8 mouse cellular contexts compared by ENCODE assay signal in genomic region chr9:21239465-21239848, GRCm38 (mm10). TPM values are rescaled to one million over a fixed set of nuclear protein-coding genes. Genes with fewer than 3 reads are reported as not detected.
DNase-seq lines count a peak whose midpoint lies in the region; ATAC-seq and TF ChIP-seq lines count a peak whose summit lies in the region.

No protein-coding gene starts in this region.

- DNase-seq in kidney, postnatal 36 days: no peak
- DNase-seq in hindbrain, embryonic 11.5 days (ENCODE audit: low spot score): no peak
- DNase-seq in adrenal gland, adult 18-20 months (ENCODE audit: low spot score in 2 of 2): no peak
- no peak for DNase-seq in thymus, postnatal 10 days (ENCODE audit: low spot score in 2 of 2)
- DNase-seq in adrenal gland, adult (ENCODE audit: inconsistent age in 2 of 2, low spot score in 1 of 2): no peak

- peak overlapping the region; percentile 76 for H3K4me3 ChIP-seq in kidney, embryonic 14.5 days (ENCODE audit: low read length)
- H3K4me3 ChIP-seq in bone marrow macrophage, adult 2 months (ENCODE audit: insufficient read depth, low read length): peak overlapping the region; percentile 82
- peak overlapping the region; percentile 91 for H3K4me3 ChIP-seq in hindbrain, embryonic 11.5 days (ENCODE audit: low read depth, low read length)
- H3K4me3 ChIP-seq in midbrain, embryonic 13.5 days (replicated peaks): peak overlapping the region; percentile 91

- H3K27me3 ChIP-seq in kidney, embryonic 14.5 days (ENCODE audit: control insufficient read depth, insufficient read depth, low read length): peaks cover 18% of the 10 kb centered on the region
- H3K27me3 ChIP-seq in hindbrain, embryonic 11.5 days (ENCODE audit: control insufficient read depth, insufficient read depth, low read length): peaks cover 25% of the 10 kb centered on the region
- peaks cover 38% of the 10 kb centered on the region for H3K27me3 ChIP-seq in midbrain, embryonic 13.5 days

- H3K4me1 ChIP-seq in kidney, embryonic 14.5 days (ENCODE audit: control insufficient read depth, insufficient read depth, low read length): peaks cover 22% of the 10 kb centered on the region
- peaks cover 16% of the 10 kb centered on the region for H3K4me1 ChIP-seq in bone marrow macrophage, adult 2 months (ENCODE audit: control insufficient read depth, insufficient read depth, low read length)
- peaks cover 10% of the 10 kb centered on the region for H3K4me1 ChIP-seq in hindbrain, embryonic 11.5 days (replicated peaks; ENCODE audit: control insufficient read depth, insufficient read depth, low read length)
- H3K4me1 ChIP-seq in midbrain, embryonic 13.5 days (replicated peaks): peaks cover 35% of the 10 kb centered on the region

- peaks cover 3% of the 10 kb centered on the region; the same call in 1 of the 2 replicates for H3K9me3 ChIP-seq in kidney, embryonic 14.5 days (ENCODE audit: control insufficient read depth, low read length)
- no peaks in the 10 kb centered on the region for H3K9me3 ChIP-seq in hindbrain, embryonic 11.5 days (ENCODE audit: control insufficient read depth, low read length)
- no peaks in the 10 kb centered on the region for H3K9me3 ChIP-seq in midbrain, embryonic 13.5 days

- WGBS in kidney, embryonic 14.5 days: 38% methylated on average over 4 of the region's 4 CpGs
- 45% methylated on average over 4 of the region's 4 CpGs for WGBS in hindbrain, embryonic 11.5 days
- WGBS in midbrain, embryonic 13.5 days: 41% methylated on average over 4 of the region's 4 CpGs

- no peak for TF ChIP-seq POLR2A in bone marrow macrophage, adult 2 months (IDR thresholded peaks at IDR 0.05; ENCODE audit: borderline replicate concordance, low read depth, low read length)

- no peak for TF ChIP-seq CTCF in bone marrow macrophage, adult 2 months (IDR thresholded peaks at IDR 0.05; ENCODE audit: low read depth, low read length)

- H3K4me2 ChIP-seq in kidney, embryonic 14.5 days (replicated peaks; ENCODE audit: low read depth, low read length): peak overlapping the region; percentile 68
- peak overlapping the region; percentile 68 for H3K4me2 ChIP-seq in hindbrain, embryonic 11.5 days (replicated peaks; ENCODE audit: low read depth, low read length)
- peak overlapping the region; percentile 81 for H3K4me2 ChIP-seq in midbrain, embryonic 13.5 days (replicated peaks)

- peak overlapping the region; percentile 90; the same call in 1 of the 2 replicates for H3K27ac ChIP-seq in kidney, embryonic 14.5 days (ENCODE audit: low read depth, low read length)
- H3K27ac ChIP-seq in bone marrow macrophage, adult 2 months (ENCODE audit: insufficient read depth, low read depth, low read length): no peak overlapping the region
- H3K27ac ChIP-seq in hindbrain, embryonic 11.5 days (ENCODE audit: low read depth, low read length): no peak overlapping the region
- peak overlapping the region; percentile 89; the same call in 1 of the 2 replicates for H3K27ac ChIP-seq in midbrain, embryonic 13.5 days

- peaks cover 11% of the 10 kb centered on the region for H3K36me3 ChIP-seq in kidney, embryonic 14.5 days (ENCODE audit: control insufficient read depth, insufficient read depth, low read length)
- no peaks in the 10 kb centered on the region for H3K36me3 ChIP-seq in hindbrain, embryonic 11.5 days (ENCODE audit: control insufficient read depth, insufficient read depth, low read length)
- peaks cover 10% of the 10 kb centered on the region for H3K36me3 ChIP-seq in midbrain, embryonic 13.5 days

- ATAC-seq in kidney, embryonic 14.5 days (ENCODE audit: low FRiP score, low TSS enrichment): no peak
- no peak for ATAC-seq in hindbrain, embryonic 11.5 days (ENCODE audit: low FRiP score)
- no peak for ATAC-seq in midbrain, embryonic 13.5 days

- H3K9ac ChIP-seq in kidney, embryonic 14.5 days (ENCODE audit: low read depth, low read length): peak overlapping the region; percentile 90; the same call in 1 of the 2 replicates
- peak overlapping the region; percentile 98; the same call in 1 of the 2 replicates for H3K9ac ChIP-seq in hindbrain, embryonic 11.5 days (ENCODE audit: low read depth, low read length)
- H3K9ac ChIP-seq in midbrain, embryonic 13.5 days (replicated peaks): peak overlapping the region; percentile 97; the same call in 1 of the 2 replicates

RNA-seq across cellular contexts. Expression of gene Keap1, which starts 0.3 kb away (rescaled TPM):
- polyA plus RNA-seq in kidney, embryonic 14.5 days (2014; fragmentation: Nextera tagmentation; extraction: Ambion mirVana): 26.8 and 34.2 TPM in 2 replicates
- polyA plus RNA-seq in bone marrow macrophage, adult 2 months (2012; ENCODE audit: insufficient read depth, insufficient read length, missing spikeins): 34.9 and 36.4 TPM in 2 replicates
- polyA plus RNA-seq in hindbrain, embryonic 11.5 days (2014; fragmentation: Nextera tagmentation; extraction: Ambion mirVana): 23.6 and 23.7 TPM in 2 replicates
- polyA plus RNA-seq in midbrain, embryonic 13.5 days (2015; fragmentation: Nextera tagmentation; extraction: Ambion mirVana): 58.6 and 61.9 TPM in 2 replicates
- total RNA-seq in adrenal gland, adult 18-20 months (2021): 10 to 100 TPM; 44.9 to 51.2 TPM

RNA-seq across cellular contexts. Expression of gene S1pr5, which starts 8.8 kb away (rescaled TPM):
- polyA plus RNA-seq in kidney, embryonic 14.5 days (2014; fragmentation: Nextera tagmentation; extraction: Ambion mirVana): 0.07 and 0.19 TPM in 2 replicates
- polyA plus RNA-seq in bone marrow macrophage, adult 2 months (2012; ENCODE audit: insufficient read depth, insufficient read length, missing spikeins): not detected in 2 replicates
- polyA plus RNA-seq in hindbrain, embryonic 11.5 days (2014; fragmentation: Nextera tagmentation; extraction: Ambion mirVana): 0.59 and 0.73 TPM in 2 replicates
- 1.1 and 1.6 TPM in 2 replicates for polyA plus RNA-seq in midbrain, embryonic 13.5 days (2015; fragmentation: Nextera tagmentation; extraction: Ambion mirVana)
- 1 to 10 TPM in 1 of 2 experiments, under 1 TPM in 1; 0.50 to 1.0 TPM for total RNA-seq in adrenal gland, adult 18-20 months (2021)

RNA-seq across cellular contexts. Expression of gene Atg4d, which starts 25.6 kb away (rescaled TPM):
- 35.5 and 43.7 TPM in 2 replicates for polyA plus RNA-seq in kidney, embryonic 14.5 days (2014; fragmentation: Nextera tagmentation; extraction: Ambion mirVana)
- polyA plus RNA-seq in bone marrow macrophage, adult 2 months (2012; ENCODE audit: insufficient read depth, insufficient read length, missing spikeins): 10.8 and 11.8 TPM in 2 replicates
- 45.3 and 50.6 TPM in 2 replicates for polyA plus RNA-seq in hindbrain, embryonic 11.5 days (2014; fragmentation: Nextera tagmentation; extraction: Ambion mirVana)
- 55.3 and 57.8 TPM in 2 replicates for polyA plus RNA-seq in midbrain, embryonic 13.5 days (2015; fragmentation: Nextera tagmentation; extraction: Ambion mirVana)
- total RNA-seq in adrenal gland, adult 18-20 months (2021): 10 to 100 TPM; 39.9 to 52.6 TPM

RNA-seq across cellular contexts. Expression of gene Kri1, which starts 48.3 kb away (rescaled TPM):
- 15.3 and 18.6 TPM in 2 replicates for polyA plus RNA-seq in kidney, embryonic 14.5 days (2014; fragmentation: Nextera tagmentation; extraction: Ambion mirVana)
- 26.4 and 28.6 TPM in 2 replicates for polyA plus RNA-seq in bone marrow macrophage, adult 2 months (2012; ENCODE audit: insufficient read depth, insufficient read length, missing spikeins)
- polyA plus RNA-seq in hindbrain, embryonic 11.5 days (2014; fragmentation: Nextera tagmentation; extraction: Ambion mirVana): 13.5 and 15.9 TPM in 2 replicates
- polyA plus RNA-seq in midbrain, embryonic 13.5 days (2015; fragmentation: Nextera tagmentation; extraction: Ambion mirVana): 20.3 and 21.6 TPM in 2 replicates
- total RNA-seq in adrenal gland, adult 18-20 months (2021): 10 to 100 TPM; 31.1 to 34.9 TPM

RNA-seq across cellular contexts. Expression of gene Cdkn2d, which starts 51.8 kb away (rescaled TPM):
- 45.3 and 56.2 TPM in 2 replicates for polyA plus RNA-seq in kidney, embryonic 14.5 days (2014; fragmentation: Nextera tagmentation; extraction: Ambion mirVana)
- polyA plus RNA-seq in bone marrow macrophage, adult 2 months (2012; ENCODE audit: insufficient read depth, insufficient read length, missing spikeins): 33.1 and 33.7 TPM in 2 replicates
- polyA plus RNA-seq in hindbrain, embryonic 11.5 days (2014; fragmentation: Nextera tagmentation; extraction: Ambion mirVana): 80.3 and 83.2 TPM in 2 replicates
- 79.6 and 81.3 TPM in 2 replicates for polyA plus RNA-seq in midbrain, embryonic 13.5 days (2015; fragmentation: Nextera tagmentation; extraction: Ambion mirVana)
- total RNA-seq in adrenal gland, adult 18-20 months (2021): 10 to 100 TPM in 1 of 2 experiments, 1 to 10 TPM in 1; 9.1 to 11.8 TPM

Comparison
In these comparisons a context has a peak if more than half of its experiments do, and no peak if none do; other contexts are left out.
1. H3K27ac ChIP-seq: peak in kidney, embryonic 14.5 days (single experiment) and midbrain, embryonic 13.5 days (single experiment); none in bone marrow macrophage, adult 2 months (single experiment) and hindbrain, embryonic 11.5 days (single experiment).
2. Peak in every context shown above with its lines, with median percentiles within 50 percentile points of each other: H3K4me2 ChIP-seq, H3K4me3 ChIP-seq and H3K9ac ChIP-seq.